Mouse (Mus musculus): ENCODE data around the gene Azin2. TPM values are rescaled to one million over a fixed set of nuclear protein-coding genes. Genes with fewer than 3 reads are reported as not detected.

Azin2 gene
- total and polyA plus RNA-seq, 2 experiments from 2014 or later: 21.7 to 29.3 TPM

DNA sequence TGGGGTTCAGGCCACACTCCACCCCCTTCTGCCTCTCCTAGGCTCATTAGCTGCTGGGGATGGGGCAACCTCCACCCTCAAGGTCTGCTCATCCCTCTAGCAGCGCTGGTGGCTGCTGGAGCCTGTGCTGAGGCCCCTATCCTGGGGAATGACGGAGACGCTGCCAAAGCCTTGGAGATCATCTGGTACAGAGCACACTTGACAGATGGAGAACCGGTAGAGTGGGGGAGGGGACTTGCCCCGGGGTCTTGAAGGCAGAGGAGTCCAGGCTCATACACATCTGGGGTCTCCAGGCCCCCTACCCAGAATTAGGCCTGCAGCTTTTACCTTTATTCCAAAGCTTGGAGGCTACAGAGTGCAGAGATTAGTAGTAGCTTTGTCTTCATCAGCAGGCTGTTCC lies 75.7 kb downstream of the Azin2 start:
- H3K36me3 ChIP-seq (ENCODE audit: insufficient read depth, low read length): 0 out of 2 replicates have a peak, but pooled peaks cover 3% of the 10 kb centered on the region
- WGBS: 32% methylated on average over 5 of the region's 5 CpGs
- H3K4me3 ChIP-seq (ENCODE audit: low read depth, low read length): 0 out of 2 replicates have a peak overlapping the region, but pooled peaks have one; percentile 3
- no peaks in the 10 kb centered on the region for H3K27me3 ChIP-seq (ENCODE audit: insufficient read depth, low read length)
- peak overlapping the region; percentile 39; the same call in 1 of the 2 replicates for H3K9ac ChIP-seq (replicated peaks; ENCODE audit: low read length, poor library complexity, severe bottlenecking)
- H3K9me3 ChIP-seq (ENCODE audit: low read length): no peaks in the 10 kb centered on the region
- DNase-seq (ENCODE audit: low spot score) (peak; percentile 64), ATAC-seq (ENCODE audit: low FRiP score) (no peak)
- peaks cover 18% of the 10 kb centered on the region for H3K4me1 ChIP-seq (ENCODE audit: insufficient read depth, low read length)
- H3K27ac ChIP-seq (ENCODE audit: low read depth, low read length): no peak overlapping the region
- H3K4me2 ChIP-seq (ENCODE audit: low read depth, low read length, poor library complexity, severe bottlenecking): peak overlapping the region; percentile 25
- TF ChIP-seq CTCF (IDR thresholded peaks at IDR 0.05): no peak

DNA sequence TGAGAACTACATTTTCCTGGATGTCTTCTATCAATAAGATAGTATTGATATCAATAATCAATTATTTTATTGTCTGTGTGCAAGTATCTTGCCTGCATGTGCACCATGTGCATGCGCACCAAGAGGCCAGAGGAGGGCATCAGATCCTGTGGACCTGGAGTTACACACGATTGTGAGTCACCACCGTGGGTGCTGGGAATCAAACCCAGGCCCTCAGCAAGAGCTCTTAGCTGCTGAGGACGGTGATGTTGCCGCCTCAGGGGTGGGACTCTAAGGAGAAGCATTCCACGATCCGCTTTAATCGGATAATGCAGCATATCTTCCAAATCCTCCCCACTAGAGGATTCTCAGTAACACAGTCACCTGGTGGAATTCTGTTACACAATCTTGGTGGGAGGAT lies 76.7 kb downstream of the Azin2 start:
- no peak overlapping the region; the same call in 1 of the 2 replicates for H3K4me3 ChIP-seq (ENCODE audit: low read depth, low read length)
- no peak for DNase-seq (ENCODE audit: low spot score)
- whole genome bisulfite sequencing: 94% methylated on average over 8 of the region's 8 CpGs
- 0 out of 2 replicates have a peak, but pooled peaks cover 3% of the 10 kb centered on the region for H3K36me3 ChIP-seq (ENCODE audit: insufficient read depth, low read length)
- H3K27ac ChIP-seq (ENCODE audit: low read depth, low read length): no peak overlapping the region
- no peak for ATAC-seq (ENCODE audit: low FRiP score)
- no peak overlapping the region for H3K9ac ChIP-seq (replicated peaks; ENCODE audit: low read length, poor library complexity, severe bottlenecking)
- H3K4me2 ChIP-seq (ENCODE audit: low read depth, low read length, poor library complexity, severe bottlenecking): peak overlapping the region; percentile 91
- H3K27me3 ChIP-seq (ENCODE audit: insufficient read depth, low read length): no peaks in the 10 kb centered on the region
- no peaks in the 10 kb centered on the region for H3K9me3 ChIP-seq (ENCODE audit: low read length)
- TF ChIP-seq CTCF (IDR thresholded peaks at IDR 0.05): peak; percentile 31
- H3K4me1 ChIP-seq (ENCODE audit: insufficient read depth, low read length): peaks cover 18% of the 10 kb centered on the region

DNA sequence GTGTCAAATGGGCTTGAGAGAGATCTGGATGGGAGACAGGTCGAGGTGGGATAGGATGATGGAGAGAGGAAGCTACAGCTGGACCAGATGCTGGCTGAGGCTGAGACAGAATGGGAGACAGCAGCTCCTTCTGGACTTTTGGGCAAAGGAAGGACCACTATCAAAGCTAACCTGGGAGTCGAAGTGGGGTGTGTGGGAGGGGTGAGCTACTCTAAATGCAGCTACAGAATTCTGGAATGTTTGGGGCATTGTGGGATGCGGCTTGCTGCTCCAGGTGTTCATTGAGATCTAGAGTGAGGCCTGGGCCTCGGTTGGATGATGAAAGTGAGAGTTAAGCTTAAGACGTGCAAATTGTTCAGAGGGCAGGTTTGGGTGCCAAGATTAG lies 77.5 kb downstream of the Azin2 start:
- 34% methylated on average over 5 of the region's 5 CpGs for WGBS
- peak overlapping the region; percentile 89; the same call in 1 of the 2 replicates for H3K27ac ChIP-seq (ENCODE audit: low read depth, low read length)
- no peak for ATAC-seq (ENCODE audit: low FRiP score)
- H3K4me2 ChIP-seq (ENCODE audit: low read depth, low read length, poor library complexity, severe bottlenecking): peak overlapping the region; percentile 91
- H3K27me3 ChIP-seq (ENCODE audit: insufficient read depth, low read length): no peaks in the 10 kb centered on the region
- H3K36me3 ChIP-seq (ENCODE audit: insufficient read depth, low read length): 0 out of 2 replicates have a peak, but pooled peaks cover 3% of the 10 kb centered on the region
- peaks cover 18% of the 10 kb centered on the region for H3K4me1 ChIP-seq (ENCODE audit: insufficient read depth, low read length)
- H3K4me3 ChIP-seq (ENCODE audit: low read depth, low read length): peak overlapping the region; percentile 85
- no peaks in the 10 kb centered on the region for H3K9me3 ChIP-seq (ENCODE audit: low read length)
- peak overlapping the region; percentile 96 for H3K9ac ChIP-seq (replicated peaks; ENCODE audit: low read length, poor library complexity, severe bottlenecking)
- no peak for DNase-seq (ENCODE audit: low spot score)
- no peak for TF ChIP-seq CTCF (IDR thresholded peaks at IDR 0.05)

- DNase-seq (ENCODE audit: low spot score) (peak; percentile 48), ATAC-seq (ENCODE audit: low FRiP score) (peak; percentile 62)
- H3K4me3 ChIP-seq (ENCODE audit: low read depth, low read length): peak overlapping the region; percentile 85
- H3K27ac ChIP-seq (ENCODE audit: low read depth, low read length): peak overlapping the region; percentile 89
- H3K9ac ChIP-seq (replicated peaks; ENCODE audit: low read length, poor library complexity, severe bottlenecking): peak overlapping the region; percentile 96
- peaks cover 18% of the 10 kb centered on the region for H3K4me1 ChIP-seq (ENCODE audit: insufficient read depth, low read length)
- peak; percentile 2; the same call in 1 of the 2 replicates for TF ChIP-seq CTCF (IDR thresholded peaks at IDR 0.05)
- H3K4me2 ChIP-seq (ENCODE audit: low read depth, low read length, poor library complexity, severe bottlenecking): peak overlapping the region; percentile 91
- no peaks in the 10 kb centered on the region for H3K27me3 ChIP-seq (ENCODE audit: insufficient read depth, low read length)
- no peaks in the 10 kb centered on the region for H3K9me3 ChIP-seq (ENCODE audit: low read length)
- 0 out of 2 replicates have a peak, but pooled peaks cover 3% of the 10 kb centered on the region for H3K36me3 ChIP-seq (ENCODE audit: insufficient read depth, low read length)
- under 1% methylated on average over 80 of the region's 94 CpGs for WGBS
These were observed 78.2 kb downstream of the Azin2 start for GRCm38 (mm10) chr4:128883801-128884710.

GRCm38 (mm10) chr4:128883379-128883781 lies 78.9 kb downstream of the Azin2 start, which contains the start of gene Trim62:
TSS of gene Trim62 (plus strand) at chr4:128883580.
- Histone ChIP-seq H3K27me3 (ENCODE audit: insufficient read depth, low read length) (no peaks in the 10 kb centered on the region), H3K9ac (replicated peaks; ENCODE audit: low read length, poor library complexity, severe bottlenecking) (peak within 1 kb of the TSS; percentile 96), H3K27ac (ENCODE audit: low read depth, low read length) (peak within 1 kb of the TSS; percentile 89), H3K4me2 (ENCODE audit: low read depth, low read length, poor library complexity, severe bottlenecking) (peak within 1 kb of the TSS; percentile 91), H3K36me3 (ENCODE audit: insufficient read depth, low read length) (no peaks in the 10 kb centered on the region), H3K4me3 (ENCODE audit: low read depth, low read length) (peak within 1 kb of the TSS; percentile 85), H3K9me3 (ENCODE audit: low read length) (no peaks in the 10 kb centered on the region), H3K4me1 (ENCODE audit: insufficient read depth, low read length) (peaks cover 18% of the 10 kb centered on the region)
- under 1% methylated on average over 14 of the region's 37 CpGs for WGBS
- TF ChIP-seq CTCF (IDR thresholded peaks at IDR 0.05): peak; percentile 49
- peak; percentile 89 for DNase-seq (ENCODE audit: low spot score)
- ATAC-seq (ENCODE audit: low FRiP score): peak; percentile 65

Other genes starting within 250 kb of the Azin2 start
- gene A3galt2, start 207.1 kb downstream of the Azin2 start, total RNA-seq (2014; rRNA removed): 0.19 and 0.38 TPM in 2 replicates
- 0.05 TPM in 1 of 2 replicates, not detected in the other for gene A3galt2, start 207.1 kb downstream of the Azin2 start, polyA plus RNA-seq (2015; fragmentation: Nextera tagmentation; extraction: Ambion mirVana)
- 26.7 and 33.3 TPM in 2 replicates for gene Zfp362, start 156.4 kb downstream of the Azin2 start, total RNA-seq (2014; rRNA removed)
- gene Zfp362, start 156.4 kb downstream of the Azin2 start, polyA plus RNA-seq (2015; fragmentation: Nextera tagmentation; extraction: Ambion mirVana): 24.8 and 27.0 TPM in 2 replicates
- 22.3 and 25.2 TPM in 2 replicates for gene Trim62, start 78.9 kb downstream of the Azin2 start, total RNA-seq (2014; rRNA removed)
- 25.9 and 26.8 TPM in 2 replicates for gene Trim62, start 78.9 kb downstream of the Azin2 start, polyA plus RNA-seq (2015; fragmentation: Nextera tagmentation; extraction: Ambion mirVana)
- gene Ak2, start 29.5 kb upstream of the Azin2 start, total RNA-seq (2014; rRNA removed): 28.8 and 31.0 TPM in 2 replicates
- gene Ak2, start 29.5 kb upstream of the Azin2 start, polyA plus RNA-seq (2015; fragmentation: Nextera tagmentation; extraction: Ambion mirVana): 66.0 and 67.1 TPM in 2 replicates
- 138 and 160 TPM in 2 replicates for gene Rnf19b, start 95.8 kb upstream of the Azin2 start, total RNA-seq (2014; rRNA removed)
- gene Rnf19b, start 95.8 kb upstream of the Azin2 start, polyA plus RNA-seq (2015; fragmentation: Nextera tagmentation; extraction: Ambion mirVana): 34.8 and 40.2 TPM in 2 replicates
- 0.99 TPM in 1 of 2 replicates, not detected in the other for gene Tmem54, start 143.1 kb upstream of the Azin2 start, total RNA-seq (2014; rRNA removed)
- gene Tmem54, start 143.1 kb upstream of the Azin2 start, polyA plus RNA-seq (2015; fragmentation: Nextera tagmentation; extraction: Ambion mirVana): 0.21 TPM in 1 of 2 replicates, not detected in the other
- gene Hpca, start 159.6 kb upstream of the Azin2 start, total RNA-seq (2014; rRNA removed): 282 and 292 TPM in 2 replicates
- gene Hpca, start 159.6 kb upstream of the Azin2 start, polyA plus RNA-seq (2015; fragmentation: Nextera tagmentation; extraction: Ambion mirVana): 217 and 238 TPM in 2 replicates
- gene Fndc5, start 174.6 kb upstream of the Azin2 start, total RNA-seq (2014; rRNA removed): 22.5 and 36.3 TPM in 2 replicates
- 14.6 and 16.1 TPM in 2 replicates for gene Fndc5, start 174.6 kb upstream of the Azin2 start, polyA plus RNA-seq (2015; fragmentation: Nextera tagmentation; extraction: Ambion mirVana)
- gene S100pbp, start 227.3 kb upstream of the Azin2 start, total RNA-seq (2014; rRNA removed): 49.6 and 59.5 TPM in 2 replicates
- gene S100pbp, start 227.3 kb upstream of the Azin2 start, polyA plus RNA-seq (2015; fragmentation: Nextera tagmentation; extraction: Ambion mirVana): 20.7 and 24.2 TPM in 2 replicates
- gene Yars, start 227.3 kb upstream of the Azin2 start, total RNA-seq (2014; rRNA removed): 66.8 and 81.9 TPM in 2 replicates
- gene Yars, start 227.3 kb upstream of the Azin2 start, polyA plus RNA-seq (2015; fragmentation: Nextera tagmentation; extraction: Ambion mirVana): 107 and 111 TPM in 2 replicates

Data from midbrain, postnatal 0 days (tissue).